Mouse (Mus musculus) heart, adult 10 weeks (tissue): ENCODE data around the gene Slc8a1. TPM values are rescaled to one million over a fixed set of nuclear protein-coding genes. Genes with fewer than 3 reads are reported as not detected.

Source experiments
- polyA plus RNA-seq: library from polyadenylated mRNA; stranded (reverse); fragments of 350-450 nt; fragmentation: Illumina TruSeq; extraction: RNeasy Lipid Tissue Mini Kit (QIAGEN cat#74804); gene quantifications from one replicate; pipeline ENCODE4 v1.2.3, GENCODE M21; 2014; ENCODE audit warnings: low read depth, low replicate concordance

Gene Slc8a1
- 115 TPM for polyA plus RNA-seq

DNA sequence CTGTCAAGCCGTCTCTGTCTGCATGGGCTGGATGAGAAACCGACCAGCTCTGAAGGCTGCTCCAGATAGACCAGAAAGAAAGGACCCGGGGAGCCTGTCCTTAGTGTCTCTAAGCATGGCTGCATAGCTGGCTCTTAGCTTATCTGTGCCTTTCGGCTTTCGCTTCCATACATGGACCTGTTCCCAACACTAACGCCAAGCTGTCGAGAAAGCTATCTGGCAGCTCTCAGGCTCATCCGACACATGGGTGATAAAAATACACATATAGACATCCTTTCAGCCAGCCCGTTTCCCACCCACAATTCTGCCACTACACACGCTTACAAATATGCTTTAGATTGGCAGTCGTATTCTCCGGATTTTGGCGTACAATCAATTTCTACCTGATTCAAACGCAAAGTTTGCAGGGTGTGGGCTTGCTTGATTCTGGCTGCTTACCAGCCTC, at the start of gene Slc8a1:
Gene Slc8a1, minus strand, starts transcription at position 67 of the 445 bp plus-strand sequence.

DNA sequence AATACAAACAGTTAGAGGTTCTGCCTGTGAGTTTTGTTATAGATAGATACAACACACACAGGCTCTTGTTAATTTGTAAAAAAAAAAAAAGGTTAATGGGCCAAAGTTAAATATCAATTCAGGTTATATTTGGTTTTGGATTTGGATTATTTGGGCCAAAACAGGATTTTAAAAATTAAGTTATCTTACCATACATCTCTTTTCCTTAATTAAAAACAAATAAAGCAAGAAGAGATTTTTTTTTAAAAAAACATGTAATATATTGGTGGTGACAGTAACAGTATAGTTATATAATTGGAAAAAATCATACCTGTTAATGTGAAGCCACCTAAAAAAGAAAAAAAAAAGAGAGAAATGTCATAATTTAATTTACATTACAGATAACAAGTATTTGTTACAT, 296.7 kb downstream of the Slc8a1 start, which contains the start of gene Gm11096:
Gene Gm11096, plus strand, starts transcription at position 301 of the 400 bp plus-strand sequence.

